Mouse (Mus musculus): ENCODE measurements around the gene H2afz. TPM values are rescaled to one million over a fixed set of nuclear protein-coding genes. Genes with fewer than 3 reads are reported as not detected.
A peak's percentile ranks its signal among the peaks of the same experiment; 100 is the strongest.

H2afz gene
- total and polyA plus RNA-seq, 3 experiments: 1,006 to 3,472 (median 1,732) TPM

- Histone ChIP-seq H3K9me3 (replicated peaks; ENCODE audit: insufficient read depth, low read length) (no peaks in the 10 kb centered on the region), H3K36me3 (ENCODE audit: control insufficient read depth in 1 of 2, insufficient read depth in 2 of 2, low read length in 2 of 2) (peaks cover 3 to 30% of the 10 kb centered on the region in 2 experiments), H3K79me2 (ENCODE audit: control insufficient read depth, insufficient read depth, low read length, poor library complexity) (peaks cover 34% of the 10 kb centered on the region), H3K4me1 (ENCODE audit: control insufficient read depth in 1 of 2, insufficient read depth in 2 of 2, low read length in 2 of 2) (peaks cover under 1 to 16% of the 10 kb centered on the region in 2 experiments; a peak in 3 of 4 replicates), H3K27me3 (ENCODE audit: control insufficient read depth in 1 of 2, insufficient read depth in 2 of 2, low read length in 2 of 2) (no peaks in the 10 kb centered on the region), H3K4me3 (ENCODE audit: control insufficient read depth in 1 of 2, insufficient read depth in 1 of 2, low read depth in 2 of 2, low read length in 2 of 2) (peak overlapping the region; percentile 77 to 99), H3K9ac (ENCODE audit: control insufficient read depth, low read depth, low read length, poor library complexity, severe bottlenecking) (peak overlapping the region; percentile 85), H3K27ac (ENCODE audit: control insufficient read depth, low read depth, low read length) (peak overlapping the region; percentile 88)
- peak; percentile 91 for DNase-seq (ENCODE audit: low read depth, low spot score)
- no peak for TF ChIP-seq MAFK (IDR thresholded peaks at IDR 0.05; ENCODE audit: borderline replicate concordance, low read depth, low read length)
- TF ChIP-seq GABPA (IDR thresholded peaks at IDR 0.05; ENCODE audit: low read depth, low read length): no peak
- TF ChIP-seq MXI1 (IDR thresholded peaks at IDR 0.05; ENCODE audit: low read depth, low read length): peak; percentile 82
- TF ChIP-seq MYC (IDR thresholded peaks at IDR 0.05; ENCODE audit: low read depth, low read length): peak; percentile 13; the same call in 1 of the 2 replicates
- TF ChIP-seq CTCF (IDR thresholded peaks at IDR 0.05 in 2 of 3, conservative IDR thresholded peaks at IDR 0.05 in 1 of 3; ENCODE audit: control insufficient read depth in 1 of 3, insufficient read depth in 1 of 3, low read depth in 2 of 3, low read length in 3 of 3, poor library complexity in 1 of 3, severe bottlenecking in 1 of 3): peak; percentile 45 to 72 (median 65)
- TF ChIP-seq KAT2A (conservative IDR thresholded peaks at IDR 0.05; ENCODE audit: low read depth, low read length): no peak
- no peak for TF ChIP-seq CHD2 (IDR thresholded peaks at IDR 0.05; ENCODE audit: low read length)
- 0 out of 2 replicates have a peak, but pooled peaks have one; percentile 11 for TF ChIP-seq UBTF (IDR thresholded peaks at IDR 0.05; ENCODE audit: borderline replicate concordance, insufficient read depth, low read depth, low read length)
- TF ChIP-seq CHD1 (IDR thresholded peaks at IDR 0.05; ENCODE audit: low read depth, low read length): no peak
- TF ChIP-seq MEF2A (IDR thresholded peaks at IDR 0.05; ENCODE audit: extremely low read depth, insufficient replicate concordance, low read depth, low read length, poor library complexity, severe bottlenecking): no peak
- TF ChIP-seq ZNF384 (IDR thresholded peaks at IDR 0.05; ENCODE audit: low read depth, low read length): peak; percentile 77
- no peak for TF ChIP-seq BHLHE40 (IDR thresholded peaks at IDR 0.05; ENCODE audit: borderline replicate concordance, low read depth, low read length)
- TF ChIP-seq JUND (IDR thresholded peaks at IDR 0.05; ENCODE audit: low read depth, low read length): no peak
- no peak for TF ChIP-seq MAX (IDR thresholded peaks at IDR 0.05; ENCODE audit: low read length)
- no peak for TF ChIP-seq NRF1 (IDR thresholded peaks at IDR 0.05; ENCODE audit: insufficient read depth, low read depth, low read length, poor library complexity, severe bottlenecking)
- no peak for TF ChIP-seq TBP (IDR thresholded peaks at IDR 0.05; ENCODE audit: low read depth, low read length)
- TF ChIP-seq ETS1 (IDR thresholded peaks at IDR 0.05; ENCODE audit: low read depth, low read length): peak; percentile 43; the same call in 1 of the 2 replicates
- no peak for TF ChIP-seq USF2 (IDR thresholded peaks at IDR 0.05; ENCODE audit: borderline replicate concordance in 1 of 2, insufficient read depth in 1 of 2, low read depth in 1 of 2, low read length in 2 of 2)
- peak; percentile 67 for TF ChIP-seq HCFC1 (IDR thresholded peaks at IDR 0.05; ENCODE audit: low read depth, low read length)
- no peak for TF ChIP-seq TAL1 (IDR thresholded peaks at IDR 0.05; ENCODE audit: low read length)
- TF ChIP-seq SIN3A (IDR thresholded peaks at IDR 0.05; ENCODE audit: low read length): peak; percentile 80
- TF ChIP-seq GATA1 (IDR thresholded peaks at IDR 0.05; ENCODE audit: low read depth, low read length): no peak
- no peak for TF ChIP-seq POLR2AphosphoS5 (IDR thresholded peaks at IDR 0.05; ENCODE audit: borderline replicate concordance, low read depth, low read length)
- no peak for TF ChIP-seq ELF1 (IDR thresholded peaks at IDR 0.05; ENCODE audit: low read depth, low read length)
- TF ChIP-seq E2F4 (IDR thresholded peaks at IDR 0.05; ENCODE audit: borderline replicate concordance, low read depth, low read length): peak; percentile 53; the same call in 1 of the 2 replicates
- 0 out of 2 replicates have a peak, but pooled peaks have one; percentile 21 for TF ChIP-seq NELFE (IDR thresholded peaks at IDR 0.05; ENCODE audit: low read depth, low read length)
- 0 out of 2 replicates have a peak, but pooled peaks have one; percentile 13 for TF ChIP-seq RCOR1 (IDR thresholded peaks at IDR 0.05; ENCODE audit: low read depth, low read length)
- TF ChIP-seq POLR2AphosphoS2 (IDR thresholded peaks at IDR 0.05; ENCODE audit: low read length): no peak
- peak; percentile 32 for TF ChIP-seq RAD21 (IDR thresholded peaks at IDR 0.05; ENCODE audit: low read depth, low read length)
- TF ChIP-seq EP300 (IDR thresholded peaks at IDR 0.05; ENCODE audit: low read depth in 1 of 2, low read length in 2 of 2): no peak; a peak in 1 of 4 replicates
- TF ChIP-seq MAZ (IDR thresholded peaks at IDR 0.05; ENCODE audit: low read depth, low read length): no peak
- no peak for TF ChIP-seq MYB (IDR thresholded peaks at IDR 0.05; ENCODE audit: low read depth, low read length)
- no peak for TF ChIP-seq ZC3H11A (IDR thresholded peaks at IDR 0.05; ENCODE audit: low read depth, low read length)
- TF ChIP-seq ZKSCAN1 (IDR thresholded peaks at IDR 0.05; ENCODE audit: low read depth, low read length): no peak
Measured at GRCm38 (mm10) chr3:137864988-137865982, 998 bp downstream of the H2afz start.
